Mouse (Mus musculus) spleen, adult 2 months (tissue): ENCODE data around the gene Qprt.

Experiments used
- CTCF ChIP-seq: fragments of 200-500 bp; IDR thresholded peaks from 2 replicates; pipeline ENCODE4 v1.5.1; 2011; ENCODE audit warnings: mild to moderate bottlenecking, inconsistent platforms; ENCODE audit not compliant: insufficient read depth, insufficient read length, insufficient replicate concordance; ENCODE audit errors: extremely low read depth
- POLR2A ChIP-seq: fragments of 200-500 bp; IDR thresholded peaks from 2 replicates; pipeline ENCODE4 v1.6.1; 2011; ENCODE audit warnings: low read depth, low read length, inconsistent platforms

GRCm38 (mm10) chr7:127121061-127121910, 740 bp downstream of the Qprt start:
- TF ChIP-seq CTCF: no peak
- TF ChIP-seq POLR2A: no peak
